In genomic region chr5:112266011-112266777, GRCm38 (mm10) we compare ENCODE assay signal across 8 mouse cellular contexts. TPM values are rescaled to one million over a fixed set of nuclear protein-coding genes. Genes with fewer than 3 reads are reported as not detected.
DNase-seq lines count a peak whose midpoint lies in the region; ATAC-seq and TF ChIP-seq lines count a peak whose summit lies in the region.

No protein-coding gene starts in this region.

- no peaks in the 10 kb centered on the region for H3K79me2 ChIP-seq in MEL (ENCODE audit: control insufficient read depth, insufficient read depth, low read length, poor library complexity)

- 0 out of 4 replicates have a peak, but pooled peaks of 1 of the 2 experiments have one; percentile 11 for TF ChIP-seq EP300 in MEL (IDR thresholded peaks at IDR 0.05; ENCODE audit: low read depth in 1 of 2, low read length in 2 of 2)

- 59% methylated on average over 9 of the region's 9 CpGs for WGBS in kidney, embryonic 16.5 days
- WGBS in embryonic facial prominence, embryonic 15.5 days: 60% methylated on average over 9 of the region's 9 CpGs

- H3K4me2 ChIP-seq in kidney, embryonic 16.5 days (replicated peaks; ENCODE audit: low read depth, low read length): peak overlapping the region; percentile 29
- H3K4me2 ChIP-seq in embryonic facial prominence, embryonic 15.5 days (replicated peaks): no peak overlapping the region; the same call in 1 of the 2 replicates

- H3K9ac ChIP-seq in kidney, embryonic 16.5 days (replicated peaks; ENCODE audit: low read length): no peak overlapping the region
- H3K9ac ChIP-seq in MEL (ENCODE audit: control insufficient read depth, low read depth, low read length, poor library complexity, severe bottlenecking): peak overlapping the region; percentile 39
- no peak overlapping the region for H3K9ac ChIP-seq in embryonic facial prominence, embryonic 15.5 days

- no peak for DNase-seq in kidney, postnatal 36 days
- DNase-seq in MEL (ENCODE audit: low read depth, low spot score): peak; percentile 82
- peak; percentile 65 for DNase-seq in lung, postnatal 25 days (ENCODE audit: low spot score)
- no peak for DNase-seq in thymus, postnatal 10 days (ENCODE audit: low spot score in 2 of 2)
- no peak for DNase-seq in spleen, postnatal 14 days (ENCODE audit: low spot score in 2 of 2)

- no peaks in the 10 kb centered on the region for H3K36me3 ChIP-seq in kidney, embryonic 16.5 days (ENCODE audit: insufficient read depth, low read length)
- peaks cover 0 to 7% of the 10 kb centered on the region in 2 experiments; a peak in 1 of 4 replicates for H3K36me3 ChIP-seq in MEL (ENCODE audit: control insufficient read depth in 1 of 2, insufficient read depth in 2 of 2, low read length in 2 of 2)
- no peaks in the 10 kb centered on the region for H3K36me3 ChIP-seq in embryonic facial prominence, embryonic 15.5 days

- H3K27me3 ChIP-seq in kidney, embryonic 16.5 days (ENCODE audit: insufficient read depth, low read length): no peaks in the 10 kb centered on the region
- 0 out of 4 replicates have a peak, but pooled peaks cover 0 to under 1% of the 10 kb centered on the region in 2 experiments for H3K27me3 ChIP-seq in MEL (ENCODE audit: control insufficient read depth in 1 of 2, insufficient read depth in 2 of 2, low read length in 2 of 2)
- H3K27me3 ChIP-seq in embryonic facial prominence, embryonic 15.5 days: peaks cover 15% of the 10 kb centered on the region

- 0 out of 2 replicates have a peak, but pooled peaks have one; percentile 14 for ATAC-seq in kidney, embryonic 16.5 days (ENCODE audit: low FRiP score, low TSS enrichment)
- no peak for ATAC-seq in embryonic facial prominence, embryonic 15.5 days (ENCODE audit: insufficient number of reproducible peaks, low FRiP score, low TSS enrichment, low read depth)
- ATAC-seq in megakaryocyte-erythroid progenitor cell, adult 5-6 weeks (replicated peaks; ENCODE audit: low FRiP score, low TSS enrichment, poor library complexity, severe bottlenecking): no peak

- TF ChIP-seq RAD21 in MEL (IDR thresholded peaks at IDR 0.05; ENCODE audit: low read depth, low read length): no peak

- TF ChIP-seq POLR2A in MEL (IDR thresholded peaks at IDR 0.05; ENCODE audit: control insufficient read depth in 1 of 2, insufficient read depth in 1 of 2, low read depth in 1 of 2, low read length in 2 of 2, poor library complexity in 1 of 2): no peak

- no peak for TF ChIP-seq CTCF in MEL (IDR thresholded peaks at IDR 0.05 in 2 of 3, conservative IDR thresholded peaks at IDR 0.05 in 1 of 3; ENCODE audit: control insufficient read depth in 1 of 3, insufficient read depth in 1 of 3, low read depth in 2 of 3, low read length in 3 of 3, poor library complexity in 1 of 3, severe bottlenecking in 1 of 3)

- no peaks in the 10 kb centered on the region for H3K9me3 ChIP-seq in kidney, embryonic 16.5 days (ENCODE audit: low read length)
- H3K9me3 ChIP-seq in MEL (replicated peaks; ENCODE audit: insufficient read depth, low read length): no peaks in the 10 kb centered on the region
- no peaks in the 10 kb centered on the region for H3K9me3 ChIP-seq in embryonic facial prominence, embryonic 15.5 days (replicated peaks)

- peaks cover 20% of the 10 kb centered on the region for H3K4me1 ChIP-seq in kidney, embryonic 16.5 days (ENCODE audit: insufficient read depth, low read length)
- peaks cover 0 to 20% of the 10 kb centered on the region in 2 experiments for H3K4me1 ChIP-seq in MEL (ENCODE audit: control insufficient read depth in 1 of 2, insufficient read depth in 2 of 2, low read length in 2 of 2)
- peaks cover 3% of the 10 kb centered on the region; the same call in 1 of the 2 replicates for H3K4me1 ChIP-seq in embryonic facial prominence, embryonic 15.5 days

- no peak overlapping the region for H3K4me3 ChIP-seq in kidney, embryonic 16.5 days (ENCODE audit: low read length)
- peak overlapping the region; percentile 35 to 41; a peak in 3 of 4 replicates for H3K4me3 ChIP-seq in MEL (ENCODE audit: control insufficient read depth in 1 of 2, insufficient read depth in 1 of 2, low read depth in 2 of 2, low read length in 2 of 2)
- no peak overlapping the region for H3K4me3 ChIP-seq in embryonic facial prominence, embryonic 15.5 days (replicated peaks)

- H3K27ac ChIP-seq in kidney, embryonic 16.5 days (ENCODE audit: low read length): no peak overlapping the region
- no peak overlapping the region for H3K27ac ChIP-seq in MEL (ENCODE audit: control insufficient read depth, low read depth, low read length)
- 0 out of 2 replicates have a peak overlapping the region, but pooled peaks have one; percentile 8 for H3K27ac ChIP-seq in embryonic facial prominence, embryonic 15.5 days (replicated peaks)

TF ChIP-seq in MEL, 35 proteins besides CTCF, POLR2A, EP300 and RAD21:
- TF ChIP-seq ELF1 (IDR thresholded peaks at IDR 0.05; ENCODE audit: low read depth, low read length) (no peak), MXI1 (IDR thresholded peaks at IDR 0.05; ENCODE audit: low read depth, low read length) (0 out of 2 replicates have a peak, but pooled peaks have one; percentile 1)
TF ChIP-seq in MEL: peak in this region for 1.

RNA-seq across cellular contexts. Expression of gene Tpst2, which starts 10.3 kb away (rescaled TPM):
- 65.8 and 68.7 TPM in 2 replicates for polyA plus RNA-seq in kidney, embryonic 16.5 days (2015; fragmentation: Nextera tagmentation; extraction: Ambion mirVana)
- 63.1 and 86.1 TPM in 2 replicates for total RNA-seq in MEL (2012; rRNA removed)
- polyA plus RNA-seq in MEL (2012; ENCODE audit: insufficient read depth in 1 of 2, insufficient read length in 2 of 2, low read depth in 1 of 2, low replicate concordance in 2 of 2, missing spikeins in 1 of 2): 10 to 100 TPM in 1 of 2 experiments, not detected in 1; 57.8 TPM
- 51.0 and 52.0 TPM in 2 replicates for polyA plus RNA-seq in embryonic facial prominence, embryonic 15.5 days (2015; fragmentation: Nextera tagmentation; extraction: Ambion mirVana)
- 37.4 and 43.4 TPM in 2 replicates for total RNA-seq in megakaryocyte-erythroid progenitor cell, adult 5-6 weeks (2014; fragmentation: Nextera tagmentation)
- total RNA-seq in megakaryocyte-erythroid progenitor cell, adult 5-6 weeks (2017): 17.6 and 27.3 TPM in 2 replicates

RNA-seq across cellular contexts. Expression of gene Crybb1, which starts 10.6 kb away (rescaled TPM):
- 2.7 and 4.0 TPM in 2 replicates for polyA plus RNA-seq in kidney, embryonic 16.5 days (2015; fragmentation: Nextera tagmentation; extraction: Ambion mirVana)
- 0.27 TPM in 1 of 2 replicates, not detected in the other for total RNA-seq in MEL (2012; rRNA removed)
- under 1 TPM in 1 of 2 experiments, not detected in 1; 0.24 TPM for polyA plus RNA-seq in MEL (2012; ENCODE audit: insufficient read depth in 1 of 2, insufficient read length in 2 of 2, low read depth in 1 of 2, low replicate concordance in 2 of 2, missing spikeins in 1 of 2)
- 6.8 and 7.7 TPM in 2 replicates for polyA plus RNA-seq in embryonic facial prominence, embryonic 15.5 days (2015; fragmentation: Nextera tagmentation; extraction: Ambion mirVana)
- total RNA-seq in megakaryocyte-erythroid progenitor cell, adult 5-6 weeks (2014; fragmentation: Nextera tagmentation): not detected in 2 replicates
- not detected in 2 replicates for total RNA-seq in megakaryocyte-erythroid progenitor cell, adult 5-6 weeks (2017)

RNA-seq across cellular contexts. Expression of gene Cryba4, which starts 13.9 kb away (rescaled TPM):
- polyA plus RNA-seq in kidney, embryonic 16.5 days (2015; fragmentation: Nextera tagmentation; extraction: Ambion mirVana): 0.58 and 0.81 TPM in 2 replicates
- total RNA-seq in MEL (2012; rRNA removed): 0.29 and 0.39 TPM in 2 replicates
- polyA plus RNA-seq in MEL (2012; ENCODE audit: insufficient read depth in 1 of 2, insufficient read length in 2 of 2, low read depth in 1 of 2, low replicate concordance in 2 of 2, missing spikeins in 1 of 2): under 1 TPM in 1 of 2 experiments, not detected in 1; 0.77 TPM
- polyA plus RNA-seq in embryonic facial prominence, embryonic 15.5 days (2015; fragmentation: Nextera tagmentation; extraction: Ambion mirVana): 3.4 and 3.7 TPM in 2 replicates
- not detected in 2 replicates for total RNA-seq in megakaryocyte-erythroid progenitor cell, adult 5-6 weeks (2014; fragmentation: Nextera tagmentation)
- total RNA-seq in megakaryocyte-erythroid progenitor cell, adult 5-6 weeks (2017): not detected in 2 replicates

RNA-seq across cellular contexts. Expression of gene Tfip11, which starts 60.0 kb away (rescaled TPM):
- 36.7 and 37.8 TPM in 2 replicates for polyA plus RNA-seq in kidney, embryonic 16.5 days (2015; fragmentation: Nextera tagmentation; extraction: Ambion mirVana)
- 30.3 and 34.6 TPM in 2 replicates for total RNA-seq in MEL (2012; rRNA removed)
- polyA plus RNA-seq in MEL (2012; ENCODE audit: insufficient read depth in 1 of 2, insufficient read length in 2 of 2, low read depth in 1 of 2, low replicate concordance in 2 of 2, missing spikeins in 1 of 2): 10 to 100 TPM in 1 of 2 experiments, not detected in 1; 44.7 TPM
- polyA plus RNA-seq in embryonic facial prominence, embryonic 15.5 days (2015; fragmentation: Nextera tagmentation; extraction: Ambion mirVana): 30.5 and 31.1 TPM in 2 replicates
- 32.1 and 33.3 TPM in 2 replicates for total RNA-seq in megakaryocyte-erythroid progenitor cell, adult 5-6 weeks (2014; fragmentation: Nextera tagmentation)
- total RNA-seq in megakaryocyte-erythroid progenitor cell, adult 5-6 weeks (2017): 14.7 and 22.6 TPM in 2 replicates

Comparison
In these comparisons a context has a peak if more than half of its experiments do, and no peak if none do; other contexts are left out.
1. H3K4me3 ChIP-seq: peak in MEL (2 of 2); none in kidney, embryonic 16.5 days (single experiment) and embryonic facial prominence, embryonic 15.5 days (single experiment).
2. DNase-seq: peak in MEL (single experiment) and lung, postnatal 25 days (single experiment); none in kidney, postnatal 36 days (0 of 2), thymus, postnatal 10 days (0 of 2) and spleen, postnatal 14 days (0 of 2).